Mouse (Mus musculus): Measurements from ENCODE around the gene Pcsk5. TPM values are rescaled to one million over a fixed set of nuclear protein-coding genes. Genes with fewer than 3 reads are reported as not detected.

Gene Pcsk5
- polyA plus RNA-seq, 1 experiment from 2014 or later, result 7.9 TPM

DNA sequence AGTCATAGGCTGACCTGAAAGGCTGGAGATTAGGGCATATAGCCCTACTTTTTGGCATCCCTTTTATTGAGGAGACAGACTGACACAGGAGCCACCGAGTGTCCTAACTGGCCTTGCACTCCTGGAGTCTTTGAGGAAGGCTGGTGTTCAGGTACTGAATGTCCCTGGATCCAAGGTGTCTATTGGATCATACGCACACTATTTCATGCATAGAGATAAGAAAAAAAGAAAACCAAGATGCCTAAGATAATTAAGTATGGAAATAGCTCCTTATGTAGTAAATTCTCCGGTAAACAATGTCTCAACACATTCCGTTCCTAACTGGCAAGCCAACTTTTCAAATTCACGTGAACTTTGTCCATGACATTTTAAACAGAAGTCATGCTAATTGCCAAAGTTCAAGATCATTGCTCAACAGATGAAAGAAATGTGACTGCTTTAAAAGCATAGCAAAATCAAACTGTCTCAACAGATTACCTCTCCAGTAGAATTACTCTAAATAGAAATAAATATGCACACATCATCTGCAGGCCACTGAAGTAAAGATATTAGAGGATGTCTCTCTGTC is 45.9 kb downstream of the Pcsk5 start:
- ATAC-seq (ENCODE audit: low FRiP score, low TSS enrichment) (no peak), DNase-seq (no peak)
- Histone ChIP-seq H3K4me2 (ENCODE audit: low read length) (no peak overlapping the region), H3K4me1 (ENCODE audit: control insufficient read depth, insufficient read depth, low read length) (no peaks in the 10 kb centered on the region), H3K4me3 (replicated peaks; ENCODE audit: low read depth, low read length) (no peak overlapping the region), H3K27ac (replicated peaks; ENCODE audit: low read depth, low read length) (no peak overlapping the region), H3K9me3 (ENCODE audit: control insufficient read depth, low read length) (no peaks in the 10 kb centered on the region), H3K36me3 (ENCODE audit: control insufficient read depth, insufficient read depth, low read length) (no peaks in the 10 kb centered on the region), H3K9ac (replicated peaks; ENCODE audit: low read length) (no peak overlapping the region), H3K27me3 (ENCODE audit: control insufficient read depth, insufficient read depth, low read length) (no peaks in the 10 kb centered on the region)
- WGBS, result 96% methylated on average over 5 of the region's 5 CpGs

DNA sequence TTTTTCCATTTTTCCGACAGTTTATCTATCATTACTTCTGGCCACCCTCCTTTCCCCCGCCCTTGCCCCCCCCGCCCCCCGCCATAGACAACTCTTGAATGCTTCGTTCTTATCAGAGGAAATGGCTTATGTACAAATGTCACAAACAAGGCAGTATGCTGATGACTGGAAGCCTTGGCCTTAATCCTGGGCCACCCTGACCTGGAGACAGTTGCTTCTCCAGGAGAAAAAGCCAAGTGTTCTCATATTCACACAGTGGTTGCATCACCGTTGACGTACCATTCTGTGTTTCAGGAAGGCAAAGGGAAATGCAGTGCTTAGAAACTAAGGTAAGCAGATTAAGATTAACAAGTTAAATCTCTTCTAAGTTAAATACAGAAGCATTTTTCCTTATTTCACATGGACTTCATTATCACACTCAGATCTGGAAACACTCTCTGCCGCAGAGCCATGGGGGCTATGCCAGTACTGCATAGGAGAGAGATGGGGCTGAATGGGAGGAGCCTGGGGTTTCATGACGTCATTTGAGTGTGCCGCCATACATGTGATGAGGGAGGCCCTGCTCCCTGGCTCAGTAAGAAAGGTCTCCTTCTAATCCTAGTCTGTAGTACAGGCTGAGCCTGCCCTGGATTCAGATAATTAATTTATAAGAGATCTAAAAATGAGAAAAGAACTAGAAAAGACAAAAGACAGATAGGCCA is 48.7 kb downstream of the Pcsk5 start:
- no peak overlapping the region for H3K4me2 ChIP-seq (ENCODE audit: low read length)
- H3K36me3 ChIP-seq (ENCODE audit: control insufficient read depth, insufficient read depth, low read length), result no peaks in the 10 kb centered on the region
- ATAC-seq (ENCODE audit: low FRiP score, low TSS enrichment) (no peak), DNase-seq (no peak)
- no peak overlapping the region for H3K4me3 ChIP-seq (replicated peaks; ENCODE audit: low read depth, low read length)
- 83% methylated on average over 10 of the region's 10 CpGs for WGBS
- no peaks in the 10 kb centered on the region for H3K4me1 ChIP-seq (ENCODE audit: control insufficient read depth, insufficient read depth, low read length)
- H3K27me3 ChIP-seq (ENCODE audit: control insufficient read depth, insufficient read depth, low read length), result no peaks in the 10 kb centered on the region
- no peaks in the 10 kb centered on the region for H3K9me3 ChIP-seq (ENCODE audit: control insufficient read depth, low read length)
- H3K9ac ChIP-seq (replicated peaks; ENCODE audit: low read length), result no peak overlapping the region
- H3K27ac ChIP-seq (replicated peaks; ENCODE audit: low read depth, low read length), result no peak overlapping the region

DNA sequence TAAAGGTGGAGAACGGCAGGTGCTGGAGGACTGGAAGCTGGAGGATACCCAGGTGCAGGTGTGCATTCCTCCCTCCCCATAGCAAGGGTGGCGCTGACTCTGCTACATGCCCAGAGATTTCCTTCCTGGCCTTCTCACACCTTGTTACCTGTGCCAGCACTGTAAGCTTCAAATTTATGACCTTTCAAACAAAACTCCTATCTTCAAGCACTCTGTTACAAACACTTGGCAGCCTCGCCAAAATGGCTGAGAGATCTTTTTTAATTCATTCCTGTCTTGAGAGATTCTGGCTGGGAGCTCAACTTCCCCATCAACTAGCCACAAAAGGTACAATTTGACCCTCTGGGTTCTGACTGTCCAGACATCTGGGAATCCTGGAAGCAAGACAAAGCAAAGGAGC is 50.7 kb downstream of the Pcsk5 start:
- H3K4me1 ChIP-seq (ENCODE audit: control insufficient read depth, insufficient read depth, low read length), result no peaks in the 10 kb centered on the region
- 90% methylated on average over 3 of the region's 3 CpGs for WGBS
- no peaks in the 10 kb centered on the region for H3K27me3 ChIP-seq (ENCODE audit: control insufficient read depth, insufficient read depth, low read length)
- H3K9me3 ChIP-seq (ENCODE audit: control insufficient read depth, low read length), result no peaks in the 10 kb centered on the region
- no peak overlapping the region for H3K4me2 ChIP-seq (ENCODE audit: low read length)
- ATAC-seq (ENCODE audit: low FRiP score, low TSS enrichment) (no peak), DNase-seq (no peak)
- H3K36me3 ChIP-seq (ENCODE audit: control insufficient read depth, insufficient read depth, low read length), result no peaks in the 10 kb centered on the region
- no peak overlapping the region for H3K9ac ChIP-seq (replicated peaks; ENCODE audit: low read length)
- no peak overlapping the region for H3K27ac ChIP-seq (replicated peaks; ENCODE audit: low read depth, low read length)
- no peak overlapping the region for H3K4me3 ChIP-seq (replicated peaks; ENCODE audit: low read depth, low read length)

DNA sequence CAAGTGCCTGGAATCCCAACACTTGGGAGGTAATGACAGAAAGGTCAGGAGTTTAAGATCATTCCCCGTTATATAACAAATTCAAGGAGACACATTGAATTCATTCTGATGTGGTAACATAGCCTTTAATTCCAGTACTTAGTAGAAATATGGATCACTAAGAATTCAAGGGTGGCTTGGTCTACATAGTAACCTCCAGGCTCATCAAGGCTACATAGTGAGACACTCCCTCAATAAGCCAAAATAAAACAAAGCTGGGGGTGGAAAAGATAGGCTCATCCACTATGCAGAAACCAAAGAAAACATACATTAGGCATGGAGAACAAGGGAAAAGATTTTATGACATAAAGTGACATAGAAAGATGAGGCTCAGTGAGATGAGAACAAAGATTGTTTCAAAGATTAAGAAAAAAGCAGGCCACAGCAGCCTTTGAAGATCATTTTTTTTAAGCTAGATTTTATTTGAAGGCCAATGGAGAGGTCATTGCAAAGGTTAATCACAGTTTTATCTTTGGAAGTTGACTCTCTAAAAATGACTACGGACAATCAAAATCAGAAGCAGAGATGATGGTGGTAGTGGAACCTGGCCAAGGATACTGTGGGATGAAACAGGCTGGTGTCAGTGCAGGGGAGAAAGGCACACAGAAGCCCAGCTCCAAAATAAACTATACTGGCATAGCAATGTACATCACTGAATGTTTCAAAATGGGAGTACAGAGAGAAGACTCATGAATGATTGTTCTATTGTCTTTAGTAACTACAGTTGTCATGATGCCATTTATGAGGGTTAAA is 52.8 kb downstream of the Pcsk5 start:
- Histone ChIP-seq H3K4me3 (replicated peaks; ENCODE audit: low read depth, low read length) (no peak overlapping the region), H3K36me3 (ENCODE audit: control insufficient read depth, insufficient read depth, low read length) (no peaks in the 10 kb centered on the region), H3K27ac (replicated peaks; ENCODE audit: low read depth, low read length) (no peak overlapping the region), H3K4me1 (ENCODE audit: control insufficient read depth, insufficient read depth, low read length) (no peaks in the 10 kb centered on the region), H3K9ac (replicated peaks; ENCODE audit: low read length) (no peak overlapping the region), H3K27me3 (ENCODE audit: control insufficient read depth, insufficient read depth, low read length) (no peaks in the 10 kb centered on the region), H3K4me2 (ENCODE audit: low read length) (no peak overlapping the region), H3K9me3 (ENCODE audit: control insufficient read depth, low read length) (no peaks in the 10 kb centered on the region)
- 96% methylated on average over 2 of the region's 2 CpGs for WGBS
- no peak for ATAC-seq (ENCODE audit: low FRiP score, low TSS enrichment)
- DNase-seq, result no peak

DNA sequence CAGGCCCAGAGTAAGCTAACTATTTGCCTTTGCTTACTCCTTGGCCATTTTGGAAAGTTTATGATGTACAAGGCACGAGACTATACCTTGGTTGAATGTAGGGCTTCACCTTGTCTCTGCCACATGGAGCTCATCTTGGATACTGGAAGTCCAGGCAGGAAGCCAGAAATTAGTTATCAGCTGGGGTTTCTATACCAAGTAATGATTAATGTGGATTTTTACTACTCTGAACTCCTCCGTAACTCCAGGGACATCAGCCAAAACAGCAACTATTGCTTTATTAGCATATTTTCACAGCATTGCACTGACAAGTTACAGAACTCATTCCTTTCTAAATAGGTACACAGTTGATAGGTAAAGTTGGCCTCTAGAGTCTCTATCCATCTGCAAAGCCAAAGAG is 54.2 kb downstream of the Pcsk5 start:
- H3K27me3 ChIP-seq (ENCODE audit: control insufficient read depth, insufficient read depth, low read length), result no peaks in the 10 kb centered on the region
- H3K4me1 ChIP-seq (ENCODE audit: control insufficient read depth, insufficient read depth, low read length), result no peaks in the 10 kb centered on the region
- no peak overlapping the region for H3K27ac ChIP-seq (replicated peaks; ENCODE audit: low read depth, low read length)
- H3K4me2 ChIP-seq (ENCODE audit: low read length), result no peak overlapping the region
- ATAC-seq (ENCODE audit: low FRiP score, low TSS enrichment) (no peak), DNase-seq (no peak)
- H3K4me3 ChIP-seq (replicated peaks; ENCODE audit: low read depth, low read length), result no peak overlapping the region
- H3K9ac ChIP-seq (replicated peaks; ENCODE audit: low read length), result no peak overlapping the region
- 95% methylated on average over 2 of the region's 2 CpGs for WGBS
- no peaks in the 10 kb centered on the region for H3K9me3 ChIP-seq (ENCODE audit: control insufficient read depth, low read length)
- no peaks in the 10 kb centered on the region for H3K36me3 ChIP-seq (ENCODE audit: control insufficient read depth, insufficient read depth, low read length)

DNA sequence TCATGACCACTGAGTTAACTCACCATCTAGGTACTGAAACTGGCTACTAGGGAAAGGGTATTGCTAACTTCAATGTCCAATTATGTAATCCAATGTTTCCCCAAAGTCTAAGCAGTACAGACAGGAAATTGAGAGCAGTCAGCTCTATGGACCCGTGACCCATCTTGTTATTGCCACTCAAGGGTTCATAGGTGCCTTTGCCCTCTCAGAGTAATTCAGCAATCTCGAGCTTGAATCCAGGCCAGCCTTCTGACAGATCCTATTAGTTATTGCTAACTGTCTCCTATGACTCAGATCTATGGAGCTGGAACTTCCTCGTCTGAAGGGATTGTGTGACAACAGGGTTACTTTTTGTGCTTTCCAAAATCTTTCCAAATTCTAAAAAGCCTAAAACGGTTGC is 56.1 kb downstream of the Pcsk5 start:
- H3K27me3 ChIP-seq (ENCODE audit: control insufficient read depth, insufficient read depth, low read length), result no peaks in the 10 kb centered on the region
- DNase-seq (no peak), ATAC-seq (ENCODE audit: low FRiP score, low TSS enrichment) (no peak)
- H3K4me3 ChIP-seq (replicated peaks; ENCODE audit: low read depth, low read length), result no peak overlapping the region
- H3K4me2 ChIP-seq (ENCODE audit: low read length), result no peak overlapping the region
- 94% methylated on average over 4 of the region's 4 CpGs for WGBS
- no peaks in the 10 kb centered on the region for H3K36me3 ChIP-seq (ENCODE audit: control insufficient read depth, insufficient read depth, low read length)
- H3K4me1 ChIP-seq (ENCODE audit: control insufficient read depth, insufficient read depth, low read length), result no peaks in the 10 kb centered on the region
- H3K9ac ChIP-seq (replicated peaks; ENCODE audit: low read length), result no peak overlapping the region
- H3K9me3 ChIP-seq (ENCODE audit: control insufficient read depth, low read length), result no peaks in the 10 kb centered on the region
- no peak overlapping the region for H3K27ac ChIP-seq (replicated peaks; ENCODE audit: low read depth, low read length)

DNA sequence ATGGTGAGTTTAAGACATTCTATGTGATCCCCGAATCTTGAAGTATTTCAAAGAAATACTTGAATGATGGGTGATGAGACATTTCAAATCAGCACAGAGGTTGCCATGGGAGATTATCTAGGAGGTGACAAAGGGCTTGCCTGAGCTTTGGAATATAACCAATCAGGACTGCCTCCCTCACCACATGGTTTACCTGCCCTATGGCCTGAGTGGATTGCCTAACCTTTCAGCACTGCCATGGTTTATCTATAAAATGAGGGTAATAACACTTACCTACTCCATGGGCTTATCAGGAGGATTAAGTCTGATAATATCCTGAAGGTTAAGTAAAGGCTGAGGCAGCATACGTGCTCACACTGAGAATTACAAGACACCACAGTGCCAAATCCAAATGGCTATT is 61.5 kb downstream of the Pcsk5 start:
- Histone ChIP-seq H3K9ac (replicated peaks; ENCODE audit: low read length) (no peak overlapping the region), H3K4me1 (ENCODE audit: control insufficient read depth, insufficient read depth, low read length) (no peaks in the 10 kb centered on the region), H3K27ac (replicated peaks; ENCODE audit: low read depth, low read length) (no peak overlapping the region), H3K36me3 (ENCODE audit: control insufficient read depth, insufficient read depth, low read length) (no peaks in the 10 kb centered on the region), H3K27me3 (ENCODE audit: control insufficient read depth, insufficient read depth, low read length) (no peaks in the 10 kb centered on the region), H3K4me3 (replicated peaks; ENCODE audit: low read depth, low read length) (no peak overlapping the region), H3K4me2 (ENCODE audit: low read length) (no peak overlapping the region), H3K9me3 (ENCODE audit: control insufficient read depth, low read length) (no peaks in the 10 kb centered on the region)
- 55% methylated on average over 2 of the region's 2 CpGs for WGBS
- DNase-seq, result no peak
- no peak for ATAC-seq (ENCODE audit: low FRiP score, low TSS enrichment)

DNA sequence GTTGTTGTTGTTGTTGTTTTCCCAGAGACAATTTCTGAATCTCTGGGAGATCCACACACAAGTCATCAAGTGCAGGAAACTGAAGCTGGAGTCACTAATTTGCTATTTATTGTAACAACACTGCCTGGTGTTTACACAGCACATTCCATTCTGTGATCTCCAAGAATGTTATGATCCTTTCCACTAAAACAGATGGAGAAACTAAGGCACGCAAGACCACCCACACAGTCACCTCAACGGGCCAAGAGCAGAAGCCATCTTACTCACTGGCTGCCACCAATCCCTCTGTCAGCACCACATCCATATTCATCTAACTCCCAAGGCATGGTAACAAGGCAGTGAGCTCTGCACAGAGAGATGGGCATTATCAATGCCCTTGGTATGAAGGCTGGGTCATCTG is 62.3 kb downstream of the Pcsk5 start:
- no peak overlapping the region for H3K4me3 ChIP-seq (replicated peaks; ENCODE audit: low read depth, low read length)
- WGBS, result 86% methylated on average over 2 of the region's 2 CpGs
- H3K9ac ChIP-seq (replicated peaks; ENCODE audit: low read length), result no peak overlapping the region
- H3K9me3 ChIP-seq (ENCODE audit: control insufficient read depth, low read length), result no peaks in the 10 kb centered on the region
- no peak overlapping the region for H3K27ac ChIP-seq (replicated peaks; ENCODE audit: low read depth, low read length)
- H3K4me1 ChIP-seq (ENCODE audit: control insufficient read depth, insufficient read depth, low read length), result no peaks in the 10 kb centered on the region
- H3K36me3 ChIP-seq (ENCODE audit: control insufficient read depth, insufficient read depth, low read length), result no peaks in the 10 kb centered on the region
- no peak for DNase-seq
- H3K4me2 ChIP-seq (ENCODE audit: low read length), result no peak overlapping the region
- no peaks in the 10 kb centered on the region for H3K27me3 ChIP-seq (ENCODE audit: control insufficient read depth, insufficient read depth, low read length)
- ATAC-seq (ENCODE audit: low FRiP score, low TSS enrichment), result no peak

DNA sequence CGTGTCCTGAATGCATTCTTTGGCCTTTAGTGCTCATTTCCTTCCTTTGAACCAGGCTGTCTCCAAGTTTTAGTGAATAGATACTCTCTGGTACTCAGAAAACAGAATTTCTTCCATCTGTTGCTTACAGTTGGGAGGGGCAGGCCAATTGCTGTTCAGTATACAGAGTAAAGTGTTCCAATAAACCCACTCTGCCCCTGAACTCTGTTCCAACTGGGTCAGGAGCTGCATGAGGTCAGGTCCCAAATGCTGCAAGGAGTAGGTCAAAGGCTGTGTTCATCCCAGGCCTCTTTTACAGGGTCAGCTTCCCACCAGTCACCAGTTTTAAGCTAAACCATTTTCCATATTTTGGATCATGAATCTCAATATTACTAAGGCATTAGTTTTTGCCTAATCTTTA is 63.4 kb downstream of the Pcsk5 start:
- DNase-seq, result no peak

More for the DNA sequence above, 63.4 kb downstream of the Pcsk5 start:
- H3K27me3 ChIP-seq (ENCODE audit: control insufficient read depth, insufficient read depth, low read length), result no peaks in the 10 kb centered on the region
- no peak overlapping the region for H3K9ac ChIP-seq (replicated peaks; ENCODE audit: low read length)
- 63% methylated on average over 1 of the region's 1 CpGs for WGBS
- H3K27ac ChIP-seq (replicated peaks; ENCODE audit: low read depth, low read length), result no peak overlapping the region
- no peak overlapping the region for H3K4me2 ChIP-seq (ENCODE audit: low read length)
- H3K9me3 ChIP-seq (ENCODE audit: control insufficient read depth, low read length), result no peaks in the 10 kb centered on the region
- no peak overlapping the region for H3K4me3 ChIP-seq (replicated peaks; ENCODE audit: low read depth, low read length)
- H3K4me1 ChIP-seq (ENCODE audit: control insufficient read depth, insufficient read depth, low read length), result no peaks in the 10 kb centered on the region
- ATAC-seq (ENCODE audit: low FRiP score, low TSS enrichment), result no peak
- H3K36me3 ChIP-seq (ENCODE audit: control insufficient read depth, insufficient read depth, low read length), result no peaks in the 10 kb centered on the region
